Mouse (Mus musculus) neural tube, embryonic 12.5 days (tissue): ENCODE data around the gene Pradc1. TPM values are rescaled to one million over a fixed set of nuclear protein-coding genes. Genes with fewer than 3 reads are reported as not detected.

Source experiments
- ATAC-seq: fragments of 200-750 bp; cut with Nextera tagmentation; 2 replicates; pipeline ENCODE4 v1.8.0; 2017; ENCODE audit warnings: low read depth, mild to moderate bottlenecking, moderate TSS enrichment, moderate library complexity; ENCODE audit not compliant: low FRiP score
- H3K27ac ChIP-seq: fragments of 300-500 bp; sonication (generic); 2 replicates; pipeline ENCODE4 v1.5.1; 2016
- H3K27me3 ChIP-seq: fragments of 300-500 bp; sonication (generic); replicated peaks from 2 replicates; pipeline ENCODE4 v1.6.1; 2016; ENCODE audit warnings: mild to moderate bottlenecking
- H3K36me3 ChIP-seq: fragments of 300-500 bp; sonication (generic); 2 replicates; pipeline ENCODE4 v1.6.1; 2016; ENCODE audit warnings: mild to moderate bottlenecking
- H3K4me1 ChIP-seq: fragments of 300-500 bp; sonication (generic); 2 replicates; pipeline ENCODE4 v1.6.1; 2016
- H3K4me2 ChIP-seq: fragments of 300-500 bp; sonication (generic); replicated peaks from 2 replicates; pipeline ENCODE4 v1.6.1; 2016; ENCODE audit warnings: mild to moderate bottlenecking
- H3K4me3 ChIP-seq: fragments of 300-500 bp; sonication (generic); 2 replicates; pipeline ENCODE4 v1.5.1; 2016
- H3K9ac ChIP-seq: fragments of 300-500 bp; sonication (generic); 2 replicates; pipeline ENCODE4 v1.6.1; 2016; ENCODE audit warnings: mild to moderate bottlenecking
- H3K9me3 ChIP-seq: fragments of 300-500 bp; sonication (generic); 2 replicates; pipeline ENCODE4 v1.6.1; 2016; ENCODE audit warnings: mild to moderate bottlenecking
- WGBS: fragments of 180-500 bp; shearing (Covaris S2); methylation state at CpG from one replicate; pipeline ENCODE4 v1.1.7; 2016; 5-methylcytosine and 5-hydroxymethylcytosine counted together
- polyA plus RNA-seq: library from polyadenylated mRNA; unstranded; fragments of >200 nt; fragmentation: Nextera tagmentation; extraction: Ambion mirVana; gene quantifications from 2 replicates; pipeline ENCODE4 v1.2.1, GENCODE M21; 2016

The Pradc1 gene
- polyA plus RNA-seq, result 29.0 and 31.9 TPM in 2 replicates

DNA sequence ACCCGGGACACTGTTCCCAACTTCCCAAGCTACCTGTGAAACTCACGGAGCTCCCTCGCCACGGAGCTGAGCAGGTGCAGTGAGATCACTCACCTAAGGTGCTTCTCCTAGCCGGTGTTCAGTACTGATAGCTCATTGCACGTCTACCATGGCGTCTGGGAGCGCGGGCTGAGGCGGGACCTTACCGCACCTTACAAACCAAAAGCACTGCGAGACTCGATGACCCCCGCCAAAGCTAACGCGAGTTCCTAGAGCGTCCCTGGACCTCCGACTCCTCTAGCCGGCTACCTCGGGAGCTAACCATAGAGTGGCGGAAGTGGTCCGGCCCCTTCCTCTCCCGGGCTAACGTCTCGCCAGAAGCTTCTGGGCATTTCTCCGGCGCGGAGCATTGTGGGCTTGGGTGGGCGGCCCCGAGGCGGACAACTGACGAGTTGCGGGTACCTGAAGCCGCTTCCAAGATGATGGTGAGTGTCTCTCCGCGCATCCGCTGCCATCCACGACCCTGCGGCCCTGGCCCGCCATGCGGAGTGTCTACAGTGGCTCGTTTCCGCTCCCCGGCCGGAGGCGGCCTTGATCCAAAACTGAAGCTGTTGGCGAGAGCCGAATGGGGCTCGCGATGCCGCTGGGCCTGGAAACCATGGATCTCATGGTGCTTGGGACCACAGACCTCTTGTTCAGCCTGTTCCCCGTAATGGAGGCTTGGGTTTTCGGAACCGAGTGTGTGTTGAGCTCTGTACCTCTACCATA, at the start of gene Pradc1:
Pradc1 (minus strand) TSS at position 307 of the 747 bp plus-strand sequence.
- H3K4me2 ChIP-seq, result peak within 1 kb of the TSS; percentile 94
- peak within 1 kb of the TSS; percentile 72 for H3K4me3 ChIP-seq
- WGBS, result under 1% methylated on average over 54 of the region's 54 CpGs
- H3K9ac ChIP-seq, result peak within 1 kb of the TSS; percentile 94
- peaks cover 37% of the 10 kb centered on the region for H3K4me1 ChIP-seq
- peaks cover 2% of the 10 kb centered on the region; the same call in 1 of the 2 replicates for H3K36me3 ChIP-seq
- H3K9me3 ChIP-seq, result no peaks in the 10 kb centered on the region
- peak within 1 kb of the TSS; percentile 86 for H3K27ac ChIP-seq
- ATAC-seq, result peak; percentile 91
- H3K27me3 ChIP-seq, result no peaks in the 10 kb centered on the region

DNA sequence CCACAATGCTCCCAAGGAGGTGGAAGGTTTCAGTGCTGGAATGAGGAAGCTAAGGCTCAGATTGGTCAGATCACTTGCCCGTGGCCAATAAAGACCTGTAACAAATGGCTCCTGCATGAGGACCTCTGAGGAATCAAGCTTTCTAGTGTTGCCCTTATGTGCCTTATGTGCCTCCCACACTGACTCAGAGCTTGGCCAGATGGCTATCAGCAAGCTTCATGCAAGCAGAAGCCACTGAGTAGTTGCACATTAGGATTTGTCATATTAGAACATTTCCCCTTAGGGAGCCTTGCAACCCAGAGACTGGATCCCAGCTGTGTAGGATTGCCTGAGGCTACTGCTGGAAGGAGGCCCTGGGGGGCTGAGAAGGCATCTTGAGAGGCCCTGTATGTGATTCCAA, 48.6 kb upstream of the Pradc1 start:
- Histone ChIP-seq H3K36me3 (no peaks in the 10 kb centered on the region), H3K9me3 (no peaks in the 10 kb centered on the region), H3K4me2 (no peak overlapping the region), H3K4me3 (no peak overlapping the region), H3K4me1 (peaks cover 17% of the 10 kb centered on the region), H3K9ac (no peak overlapping the region), H3K27ac (no peak overlapping the region), H3K27me3 (peaks cover 14% of the 10 kb centered on the region)
- 70% methylated on average over 1 of the region's 1 CpGs for WGBS
- ATAC-seq, result no peak

DNA sequence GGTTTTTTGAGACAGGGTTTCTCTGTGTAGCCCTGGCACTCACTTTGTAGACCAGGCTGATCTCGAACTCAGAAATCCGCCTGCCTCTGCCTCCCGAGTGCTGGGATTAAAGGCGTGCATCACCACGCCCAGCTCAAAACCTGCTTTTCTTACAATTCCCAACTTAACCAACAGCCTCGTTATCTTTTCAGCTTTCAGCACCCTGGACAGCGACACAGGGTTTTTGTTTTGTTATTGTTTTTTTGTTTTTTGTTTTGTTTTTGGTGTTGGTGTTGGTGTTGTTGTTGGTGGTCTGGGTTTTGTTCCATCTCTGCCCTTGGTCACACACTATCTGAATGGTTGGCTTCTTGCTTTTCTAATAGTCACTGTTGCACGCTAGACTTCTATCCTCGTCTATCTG, 46.4 kb upstream of the Pradc1 start:
- H3K27me3 ChIP-seq, result no peaks in the 10 kb centered on the region

DNA sequence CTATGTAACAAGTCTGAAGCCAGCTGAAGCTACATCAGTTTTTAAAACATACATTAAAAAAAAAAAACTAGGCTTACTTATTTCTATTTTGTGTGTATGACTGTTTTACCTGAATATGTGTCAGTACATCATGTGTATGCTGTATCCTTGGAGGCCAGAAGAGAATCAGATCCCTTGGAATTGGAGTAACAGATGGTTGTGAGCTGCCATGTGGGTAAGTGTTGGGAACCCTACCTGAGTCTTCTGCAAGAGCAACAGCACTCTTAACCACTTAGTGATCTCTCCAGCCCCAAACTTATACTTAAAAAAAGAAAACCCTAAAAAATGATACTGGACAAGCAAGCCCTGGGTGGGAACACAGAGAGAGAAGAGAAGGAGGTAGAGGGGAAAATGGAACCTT, 45.2 kb upstream of the Pradc1 start:
- Histone ChIP-seq H3K27me3 (no peaks in the 10 kb centered on the region), H3K9ac (no peak overlapping the region), H3K4me1 (peaks cover 8% of the 10 kb centered on the region), H3K9me3 (no peaks in the 10 kb centered on the region), H3K4me3 (no peak overlapping the region), H3K4me2 (no peak overlapping the region), H3K36me3 (no peaks in the 10 kb centered on the region), H3K27ac (no peak overlapping the region)
- ATAC-seq, result no peak

More for the DNA sequence above, 46.4 kb upstream of the Pradc1 start:
- H3K9ac ChIP-seq, result no peak overlapping the region
- H3K4me3 ChIP-seq, result no peak overlapping the region
- no peak for ATAC-seq
- no peaks in the 10 kb centered on the region for H3K36me3 ChIP-seq
- no peak overlapping the region for H3K27ac ChIP-seq
- peaks cover 16% of the 10 kb centered on the region for H3K4me1 ChIP-seq
- no peak overlapping the region for H3K4me2 ChIP-seq
- 69% methylated on average over 9 of the region's 9 CpGs for WGBS
- H3K9me3 ChIP-seq, result no peaks in the 10 kb centered on the region

DNA sequence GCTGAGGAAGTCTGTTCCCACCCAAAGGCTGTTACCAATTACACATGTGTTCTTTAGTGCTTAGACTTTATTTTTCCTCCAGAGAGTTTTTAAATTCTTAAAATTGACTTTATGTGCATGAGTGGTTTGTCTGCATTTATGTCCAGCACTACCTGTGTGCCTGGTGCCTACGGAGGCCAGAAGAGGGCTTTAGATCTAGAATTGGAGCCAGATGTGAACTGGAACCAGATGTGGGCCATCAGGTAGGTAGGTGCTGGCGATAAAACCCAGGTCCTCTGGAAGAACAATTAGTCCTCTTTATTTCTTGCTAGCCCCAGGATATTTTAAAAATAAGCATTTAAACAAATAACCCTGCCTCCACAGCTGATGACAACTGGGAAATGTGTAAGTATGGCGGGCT, 39.8 kb upstream of the Pradc1 start:
- no peak overlapping the region for H3K27ac ChIP-seq
- no peak overlapping the region for H3K4me2 ChIP-seq
- no peaks in the 10 kb centered on the region for H3K9me3 ChIP-seq
- H3K27me3 ChIP-seq, result no peaks in the 10 kb centered on the region
- H3K9ac ChIP-seq, result no peak overlapping the region
- ATAC-seq, result no peak
- H3K4me3 ChIP-seq, result no peak overlapping the region
- H3K4me1 ChIP-seq, result peaks cover 7% of the 10 kb centered on the region; the same call in 1 of the 2 replicates
- no peaks in the 10 kb centered on the region for H3K36me3 ChIP-seq
- WGBS, result 85% methylated on average over 3 of the region's 3 CpGs

DNA sequence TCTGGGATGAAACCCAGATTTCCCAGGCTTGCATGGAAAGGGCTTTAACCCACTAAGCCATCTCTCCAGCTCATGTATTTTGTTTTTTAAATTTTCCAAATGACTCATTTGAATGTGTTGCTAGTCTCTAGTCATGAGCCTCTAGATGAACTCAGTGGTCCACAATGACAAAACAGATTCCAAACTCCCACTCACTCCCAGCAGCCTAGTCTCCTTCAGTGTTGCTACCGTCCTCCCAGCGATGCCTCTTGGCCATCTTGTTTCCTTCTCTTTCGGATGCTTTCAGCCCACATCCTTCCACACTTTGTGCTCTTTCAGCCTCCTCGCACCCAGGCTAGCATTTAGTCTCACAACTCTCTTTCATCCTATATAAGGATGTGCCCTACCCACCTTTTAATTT, 38.5 kb upstream of the Pradc1 start:
- H3K9ac ChIP-seq, result no peak overlapping the region
- no peaks in the 10 kb centered on the region for H3K36me3 ChIP-seq
- peaks cover 7% of the 10 kb centered on the region; the same call in 1 of the 2 replicates for H3K4me1 ChIP-seq
- no peaks in the 10 kb centered on the region for H3K9me3 ChIP-seq
- no peak overlapping the region for H3K4me3 ChIP-seq
- no peak overlapping the region for H3K4me2 ChIP-seq
- ATAC-seq, result no peak
- peaks cover 13% of the 10 kb centered on the region for H3K27me3 ChIP-seq
- 90% methylated on average over 4 of the region's 4 CpGs for WGBS
- no peak overlapping the region for H3K27ac ChIP-seq

DNA sequence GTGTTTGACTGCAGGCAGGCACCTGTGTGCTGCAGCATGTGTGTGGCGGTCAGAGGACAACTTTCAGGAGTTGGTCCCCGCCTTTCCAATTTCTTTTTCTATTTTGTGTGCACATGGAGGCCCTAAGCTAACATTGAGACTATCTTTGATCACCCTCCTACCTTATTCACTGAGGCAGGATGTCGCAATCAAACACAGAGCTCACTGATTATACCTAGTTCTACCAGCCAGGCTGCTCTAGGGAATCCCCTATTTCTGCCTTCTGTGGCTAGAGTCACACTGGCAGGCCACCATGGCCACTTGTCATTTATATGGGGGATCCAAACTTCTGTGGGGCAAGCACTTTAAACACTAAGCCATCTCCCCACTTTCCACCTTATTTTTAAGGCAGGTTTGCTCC, 37.9 kb upstream of the Pradc1 start:
- no peak for ATAC-seq
- H3K27ac ChIP-seq, result no peak overlapping the region

DNA sequence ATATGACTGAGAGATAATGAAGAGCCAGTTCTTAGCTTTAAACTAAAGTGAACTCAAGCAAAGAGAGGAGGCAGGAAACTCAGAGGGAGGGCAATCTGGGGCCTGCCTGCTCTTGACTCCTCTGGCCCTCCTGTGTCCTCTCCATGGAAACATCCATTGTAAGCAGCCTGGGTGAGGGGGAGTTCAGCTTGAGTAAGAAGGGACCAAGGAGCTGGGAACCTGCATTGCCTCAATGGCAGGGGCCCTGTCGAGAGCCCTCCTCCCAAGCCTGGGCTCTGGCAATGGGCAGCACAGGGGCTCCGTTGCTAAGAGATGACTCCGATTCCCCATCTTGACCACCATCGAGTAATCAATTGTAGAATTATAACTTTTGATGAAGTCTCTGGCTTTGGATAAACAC, 36.7 kb upstream of the Pradc1 start:
- Histone ChIP-seq H3K9me3 (no peaks in the 10 kb centered on the region), H3K4me3 (no peak overlapping the region), H3K4me1 (peaks cover 17% of the 10 kb centered on the region), H3K36me3 (no peaks in the 10 kb centered on the region), H3K9ac (no peak overlapping the region), H3K27ac (no peak overlapping the region), H3K4me2 (no peak overlapping the region), H3K27me3 (peaks cover 30% of the 10 kb centered on the region)
- 50% methylated on average over 4 of the region's 4 CpGs for WGBS
- ATAC-seq, result no peak

More for the DNA sequence above, 37.9 kb upstream of the Pradc1 start:
- H3K9ac ChIP-seq, result no peak overlapping the region
- H3K4me3 ChIP-seq, result no peak overlapping the region
- H3K36me3 ChIP-seq, result no peaks in the 10 kb centered on the region
- H3K9me3 ChIP-seq, result no peaks in the 10 kb centered on the region
- H3K4me2 ChIP-seq, result no peak overlapping the region
- H3K4me1 ChIP-seq, result peaks cover 8% of the 10 kb centered on the region; the same call in 1 of the 2 replicates
- WGBS, result 75% methylated on average over 3 of the region's 3 CpGs
- H3K27me3 ChIP-seq, result peaks cover 18% of the 10 kb centered on the region

DNA sequence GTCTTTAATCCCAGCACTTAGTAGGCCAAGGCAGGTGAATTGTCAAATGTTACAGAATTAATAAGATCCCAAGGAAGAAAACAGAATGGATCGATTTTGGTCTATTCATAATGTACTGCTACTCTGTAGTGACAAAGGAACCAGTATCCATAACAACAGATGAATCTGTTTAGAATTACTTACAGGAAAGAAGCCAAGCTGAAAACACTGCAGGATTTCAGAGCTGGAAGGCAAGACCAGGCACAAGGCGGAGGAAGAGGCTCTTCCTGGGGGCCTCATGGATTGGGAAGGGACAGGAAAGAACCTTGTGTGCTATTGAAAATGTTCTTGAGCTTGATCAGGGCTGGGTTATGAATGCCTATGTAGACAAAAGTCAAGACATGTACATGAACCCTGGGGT, 34.0 kb upstream of the Pradc1 start:
- ATAC-seq, result no peak
- H3K4me2 ChIP-seq, result no peak overlapping the region
- H3K9me3 ChIP-seq, result no peaks in the 10 kb centered on the region
- H3K27me3 ChIP-seq, result peaks cover 48% of the 10 kb centered on the region
- H3K4me1 ChIP-seq, result peaks cover 17% of the 10 kb centered on the region
- no peak overlapping the region for H3K9ac ChIP-seq
- no peaks in the 10 kb centered on the region for H3K36me3 ChIP-seq
- H3K27ac ChIP-seq, result no peak overlapping the region
- no peak overlapping the region for H3K4me3 ChIP-seq
- WGBS, result 75% methylated on average over 2 of the region's 2 CpGs

DNA sequence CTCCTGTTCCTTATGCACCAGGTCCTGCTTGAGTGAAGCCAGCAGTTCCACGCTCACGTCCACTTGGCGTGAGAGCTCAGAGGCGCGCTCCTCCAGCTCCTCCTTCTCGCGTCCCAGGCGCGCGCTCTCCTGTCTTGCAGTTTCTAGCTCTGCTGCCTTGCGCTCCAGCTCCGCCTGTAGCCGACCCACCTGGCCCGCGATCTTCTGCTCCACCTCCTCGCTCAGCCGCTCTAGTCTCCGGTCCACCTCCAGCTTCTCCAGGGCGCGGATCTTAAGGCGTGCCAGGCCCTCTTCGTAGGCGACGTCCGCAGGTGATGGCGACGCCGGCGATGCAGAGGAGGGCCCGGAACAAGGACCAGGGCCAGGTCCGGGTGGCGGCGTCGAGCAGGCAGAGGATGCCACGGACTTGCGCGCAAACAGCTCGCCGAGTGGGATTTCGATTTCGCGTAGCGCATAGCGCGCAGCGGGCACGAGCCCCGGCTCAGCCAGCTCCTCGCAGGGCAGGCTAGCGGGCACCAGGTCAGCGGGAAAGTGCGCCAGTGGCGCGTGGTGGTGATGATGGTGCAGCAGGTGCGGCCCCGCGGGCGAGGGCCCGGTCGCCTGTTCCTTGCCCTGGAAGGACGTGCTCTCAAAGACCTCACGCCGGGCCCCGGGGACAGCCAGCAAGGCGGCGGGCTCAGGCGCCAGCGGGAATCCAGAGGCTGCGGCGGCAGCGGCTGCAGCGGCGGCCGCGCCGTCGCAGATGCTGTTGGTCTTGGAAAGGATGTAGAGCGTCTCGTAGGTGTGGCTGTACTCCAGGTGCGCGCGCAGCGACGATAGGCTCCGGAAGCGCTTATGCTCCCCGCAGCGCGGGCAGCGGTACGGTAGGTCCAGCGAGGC, 32.3 kb upstream of the Pradc1 start:
- peaks cover 17% of the 10 kb centered on the region for H3K4me1 ChIP-seq
- peaks cover 56% of the 10 kb centered on the region for H3K27me3 ChIP-seq
- H3K9ac ChIP-seq, result no peak overlapping the region
- no peak for ATAC-seq
- WGBS, result 3% methylated on average over 91 of the region's 92 CpGs
- H3K4me3 ChIP-seq, result peak overlapping the region; percentile 25
- H3K27ac ChIP-seq, result no peak overlapping the region
- H3K36me3 ChIP-seq, result no peaks in the 10 kb centered on the region
- no peaks in the 10 kb centered on the region for H3K9me3 ChIP-seq
- H3K4me2 ChIP-seq, result peak overlapping the region; percentile 55

DNA sequence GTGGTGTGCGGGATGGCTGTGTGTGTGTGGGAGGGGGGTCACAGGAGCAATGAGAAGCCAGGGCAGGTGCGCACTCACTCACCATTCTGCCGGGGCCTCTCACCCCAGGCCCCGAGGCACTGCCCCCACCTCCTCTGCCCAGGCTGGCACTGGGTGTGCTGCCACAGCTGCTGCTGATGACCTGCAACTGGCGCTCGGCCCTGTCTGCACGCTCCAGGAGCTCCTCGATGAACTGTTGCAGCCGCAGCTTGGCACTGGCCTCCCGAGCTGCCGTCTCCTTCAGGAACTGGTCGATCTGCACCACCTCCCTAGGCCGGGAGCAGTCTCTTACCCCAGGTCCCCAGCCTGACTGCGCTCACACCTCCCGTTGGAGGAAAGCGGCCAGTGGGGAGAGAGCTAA, 28.9 kb upstream of the Pradc1 start:
- no peak for ATAC-seq
- peaks cover 52% of the 10 kb centered on the region for H3K27me3 ChIP-seq
- WGBS, result 71% methylated on average over 16 of the region's 16 CpGs

DNA sequence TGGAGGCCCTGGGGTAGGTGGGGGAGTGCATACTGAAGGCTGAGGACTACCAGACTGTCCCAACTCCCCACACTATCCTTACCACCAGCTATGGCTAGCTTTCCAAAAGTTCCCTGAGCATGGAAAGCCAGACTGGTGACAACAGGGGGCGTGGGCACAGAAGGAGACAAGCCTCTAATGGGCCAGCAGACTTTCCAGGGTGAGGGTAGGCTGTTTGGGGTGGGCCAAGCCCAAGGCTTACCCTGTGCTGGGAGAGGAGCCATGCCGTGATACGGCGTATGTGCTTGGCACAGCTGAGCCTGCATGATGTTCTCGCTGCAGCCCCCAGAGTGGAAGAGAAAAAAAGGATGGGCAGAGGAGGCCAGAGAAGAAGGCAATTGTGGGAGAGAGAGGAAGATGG, 28.2 kb upstream of the Pradc1 start:
- no peak overlapping the region for H3K4me3 ChIP-seq
- no peak overlapping the region for H3K9ac ChIP-seq
- H3K9me3 ChIP-seq, result no peaks in the 10 kb centered on the region
- H3K27ac ChIP-seq, result no peak overlapping the region
- H3K4me1 ChIP-seq, result peaks cover 10% of the 10 kb centered on the region
- WGBS, result 84% methylated on average over 5 of the region's 5 CpGs
- H3K4me2 ChIP-seq, result no peak overlapping the region
- H3K36me3 ChIP-seq, result no peaks in the 10 kb centered on the region
- H3K27me3 ChIP-seq, result peaks cover 45% of the 10 kb centered on the region
- ATAC-seq, result no peak

More for the DNA sequence above, 28.9 kb upstream of the Pradc1 start:
- Histone ChIP-seq H3K4me1 (peaks cover 10% of the 10 kb centered on the region), H3K27ac (no peak overlapping the region), H3K36me3 (no peaks in the 10 kb centered on the region), H3K9ac (no peak overlapping the region), H3K4me3 (no peak overlapping the region), H3K9me3 (no peaks in the 10 kb centered on the region), H3K4me2 (no peak overlapping the region)
